Mouse (Mus musculus) limb, embryonic 11.5 days (tissue): ENCODE data around the gene Rnaseh1. TPM values are rescaled to one million over a fixed set of nuclear protein-coding genes. Genes with fewer than 3 reads are reported as not detected.
A peak's percentile ranks its signal among the peaks of the same experiment; 100 is the strongest.

Source experiments
- ATAC-seq: fragments of 200-750 bp; cut with Nextera tagmentation; 2 replicates; pipeline ENCODE4 v1.8.0; 2017; ENCODE audit warnings: low read depth; ENCODE audit not compliant: insufficient number of reproducible peaks, low FRiP score, low TSS enrichment
- DNase-seq: peaks from one replicate; pipeline ENCODE4 v3.0.0-alpha.2; 2015; ENCODE audit warnings: low spot score
- H3K27ac ChIP-seq: fragments of 300-500 bp; sonication (generic); replicated peaks from 2 replicates; pipeline ENCODE4 v1.5.1; 2014; ENCODE audit warnings: low read depth, mild to moderate bottlenecking, low read length
- H3K27me3 ChIP-seq: fragments of 300-500 bp; sonication (generic); 2 replicates; pipeline ENCODE4 v1.6.1; 2014; ENCODE audit warnings: mild to moderate bottlenecking, low read length, mixed read lengths; ENCODE audit not compliant: control insufficient read depth, insufficient read depth
- H3K36me3 ChIP-seq: fragments of 300-500 bp; sonication (generic); 2 replicates; pipeline ENCODE4 v1.6.1; 2014; ENCODE audit warnings: mild to moderate bottlenecking, low read length, moderate library complexity, mixed read lengths; ENCODE audit not compliant: control insufficient read depth, insufficient read depth
- H3K4me1 ChIP-seq: fragments of 300-500 bp; sonication (generic); 2 replicates; pipeline ENCODE4 v1.6.1; 2014; ENCODE audit warnings: low read length, mixed read lengths; ENCODE audit not compliant: control insufficient read depth, insufficient read depth
- H3K4me2 ChIP-seq: fragments of 300-500 bp; sonication (generic); 2 replicates; pipeline ENCODE4 v1.6.1; 2014; ENCODE audit warnings: low read depth, mild to moderate bottlenecking, moderate library complexity; ENCODE audit not compliant: severe bottlenecking
- H3K4me3 ChIP-seq: fragments of 300-500 bp; sonication (generic); 2 replicates; pipeline ENCODE4 v1.5.1; 2014; ENCODE audit warnings: low read depth, low read length
- H3K9ac ChIP-seq: fragments of 300-500 bp; sonication (generic); 2 replicates; pipeline ENCODE4 v1.6.1; 2014; ENCODE audit warnings: mild to moderate bottlenecking, low read length
- H3K9me3 ChIP-seq: fragments of 300-500 bp; sonication (generic); 2 replicates; pipeline ENCODE4 v1.6.1; 2016; ENCODE audit warnings: low read length; ENCODE audit not compliant: control insufficient read depth
- WGBS: fragments of 180-500 bp; shearing (Covaris S2); extraction: QIAGEN DNeasy Blood & Tissue Kit; methylation state at CpG from one replicate; pipeline ENCODE4 v1.1.7; 2014; 5-methylcytosine and 5-hydroxymethylcytosine counted together
- polyA plus RNA-seq: library from polyadenylated mRNA; unstranded; fragments of >200 nt; fragmentation: Nextera tagmentation; extraction: Ambion mirVana; gene quantifications from 2 replicates; pipeline ENCODE4 v1.2.1, GENCODE M21; 2014

Gene Rnaseh1
- polyA plus RNA-seq, 1 experiment from 2014 or later = 32.5 TPM

DNA sequence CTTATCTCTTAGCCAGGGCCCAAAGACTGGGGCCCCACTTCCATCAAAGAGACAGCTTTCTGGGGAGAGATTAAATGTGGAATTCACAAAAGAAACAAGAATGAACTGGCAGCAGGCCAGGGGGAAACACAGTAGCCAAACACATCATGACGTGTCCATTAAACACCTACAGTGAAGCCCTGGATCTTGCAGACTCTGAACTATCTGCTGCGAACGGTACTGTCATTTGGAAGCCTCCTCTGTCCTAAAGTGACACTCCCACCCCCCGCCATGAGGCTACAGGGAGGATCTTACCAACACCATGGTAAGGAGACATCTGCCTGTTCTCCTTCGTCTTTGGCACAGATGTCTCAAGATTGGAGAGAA lies 27.3 kb upstream of the Rnaseh1 start:
- Histone ChIP-seq H3K27ac (no peak overlapping the region), H3K4me1 (no peaks in the 10 kb centered on the region), H3K9ac (no peak overlapping the region), H3K27me3 (no peaks in the 10 kb centered on the region), H3K4me2 (no peak overlapping the region), H3K9me3 (no peaks in the 10 kb centered on the region), H3K36me3 (no peaks in the 10 kb centered on the region), H3K4me3 (no peak overlapping the region)
- WGBS = 47% methylated on average over 5 of the region's 5 CpGs
- DNase-seq (no peak), ATAC-seq (no peak)

DNA sequence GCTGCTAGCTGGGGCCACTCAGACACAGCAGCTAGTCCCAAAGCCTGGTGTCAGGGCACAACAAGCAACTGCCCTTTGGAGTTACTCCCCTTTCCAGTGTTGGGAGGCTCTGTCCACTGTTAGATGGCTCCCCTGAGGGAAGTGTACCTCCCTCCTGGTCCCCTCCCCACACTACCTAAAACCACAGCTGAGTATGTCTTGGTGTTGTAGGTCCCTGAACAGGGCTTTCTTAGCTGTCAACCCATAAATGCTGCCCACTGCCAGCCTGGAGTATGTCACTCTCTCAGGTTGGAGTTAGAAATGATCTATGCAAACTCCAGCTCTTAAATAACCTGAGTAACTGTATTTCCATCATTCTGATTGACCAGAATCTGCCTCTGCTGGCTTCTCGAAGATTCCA lies 26.8 kb upstream of the Rnaseh1 start:
- Histone ChIP-seq H3K9ac (no peak overlapping the region), H3K4me1 (no peaks in the 10 kb centered on the region), H3K4me2 (no peak overlapping the region), H3K9me3 (no peaks in the 10 kb centered on the region), H3K27me3 (no peaks in the 10 kb centered on the region), H3K36me3 (no peaks in the 10 kb centered on the region), H3K27ac (no peak overlapping the region), H3K4me3 (no peak overlapping the region)
- no peak for DNase-seq
- no peak for ATAC-seq
- 88% methylated on average over 1 of the region's 1 CpGs for WGBS

DNA sequence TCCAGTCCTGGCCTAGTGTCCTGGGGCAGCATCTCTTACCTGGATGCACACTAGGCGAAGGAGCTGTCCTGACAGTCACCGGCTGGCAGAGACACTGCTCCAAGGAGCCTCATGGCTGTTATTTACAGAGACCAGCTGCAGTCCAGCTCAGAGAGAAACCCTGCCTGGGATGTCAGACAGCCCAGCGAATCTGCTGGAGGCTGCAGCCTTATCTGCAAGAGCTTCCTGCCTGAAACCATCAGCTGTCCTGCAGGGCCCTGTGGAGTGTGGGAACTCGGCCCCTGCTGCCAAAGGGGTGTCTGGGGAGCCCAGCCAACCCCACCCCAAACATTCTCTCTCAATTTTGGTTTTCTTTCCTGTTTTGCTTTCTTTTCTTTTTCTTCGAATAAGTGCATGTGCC lies 26.2 kb upstream of the Rnaseh1 start, which contains the start of gene Colec11:
Gene Colec11 (minus strand): TSS at position 183 of the 400 bp plus-strand sequence.
- ATAC-seq (no peak), DNase-seq (no peak)
- Histone ChIP-seq H3K9me3 (no peaks in the 10 kb centered on the region), H3K27ac (no peak within 1 kb of the TSS), H3K4me1 (no peaks in the 10 kb centered on the region), H3K27me3 (no peaks in the 10 kb centered on the region), H3K9ac (no peak within 1 kb of the TSS), H3K4me2 (no peak within 1 kb of the TSS), H3K4me3 (no peak within 1 kb of the TSS), H3K36me3 (no peaks in the 10 kb centered on the region)
- WGBS = 50% methylated on average over 5 of the region's 5 CpGs

DNA sequence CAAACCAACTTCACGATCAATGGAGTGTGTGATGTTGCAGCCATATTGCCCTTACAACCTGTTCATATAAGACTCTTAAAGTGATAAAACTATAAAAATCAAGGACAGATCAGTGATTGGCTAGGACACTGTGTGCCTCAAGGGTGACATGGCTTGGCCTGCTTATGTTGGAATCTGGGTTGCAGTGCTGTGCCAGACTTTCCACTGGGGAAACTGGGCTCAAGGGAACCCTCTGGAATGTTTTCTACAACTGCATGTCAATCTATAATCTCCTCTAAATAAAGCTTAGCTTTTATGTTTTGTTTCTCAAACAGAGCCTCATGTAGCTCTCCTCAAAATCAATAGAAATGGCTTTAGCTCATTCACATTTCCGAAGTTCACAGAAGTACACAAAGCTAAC lies 25.2 kb upstream of the Rnaseh1 start:
- Histone ChIP-seq H3K27me3 (no peaks in the 10 kb centered on the region), H3K4me2 (no peak overlapping the region), H3K4me1 (no peaks in the 10 kb centered on the region), H3K27ac (no peak overlapping the region), H3K4me3 (no peak overlapping the region), H3K36me3 (peaks cover 2% of the 10 kb centered on the region; the same call in 1 of the 2 replicates), H3K9ac (no peak overlapping the region), H3K9me3 (no peaks in the 10 kb centered on the region)
- WGBS = 93% methylated on average over 2 of the region's 2 CpGs
- no peak for DNase-seq
- no peak for ATAC-seq

DNA sequence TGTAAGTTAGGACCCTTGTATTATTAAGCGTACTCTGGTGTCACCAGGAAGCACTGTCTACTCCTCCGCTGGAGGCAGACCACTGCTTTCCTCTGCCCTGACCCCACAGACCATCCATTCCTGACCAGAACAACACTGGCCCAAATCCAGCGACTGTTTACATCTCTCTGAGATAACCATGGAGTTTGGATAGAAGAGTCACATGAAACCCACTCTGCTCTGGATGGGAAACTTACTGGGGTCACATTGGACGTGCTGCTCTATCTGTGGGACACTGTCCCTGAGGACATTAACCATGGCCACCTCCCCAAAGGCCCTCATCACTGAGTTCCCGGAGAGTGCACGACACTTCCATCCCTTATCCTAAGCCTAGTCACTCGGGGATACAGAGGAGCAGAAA lies 24.0 kb upstream of the Rnaseh1 start:
- peaks cover 14% of the 10 kb centered on the region for H3K36me3 ChIP-seq
- ATAC-seq (no peak), DNase-seq (no peak)
- no peak overlapping the region for H3K4me3 ChIP-seq
- no peak overlapping the region for H3K27ac ChIP-seq
- H3K4me2 ChIP-seq = no peak overlapping the region
- H3K27me3 ChIP-seq = no peaks in the 10 kb centered on the region
- H3K9ac ChIP-seq = no peak overlapping the region
- no peaks in the 10 kb centered on the region for H3K4me1 ChIP-seq
- no peaks in the 10 kb centered on the region for H3K9me3 ChIP-seq
- 88% methylated on average over 7 of the region's 7 CpGs for WGBS

DNA sequence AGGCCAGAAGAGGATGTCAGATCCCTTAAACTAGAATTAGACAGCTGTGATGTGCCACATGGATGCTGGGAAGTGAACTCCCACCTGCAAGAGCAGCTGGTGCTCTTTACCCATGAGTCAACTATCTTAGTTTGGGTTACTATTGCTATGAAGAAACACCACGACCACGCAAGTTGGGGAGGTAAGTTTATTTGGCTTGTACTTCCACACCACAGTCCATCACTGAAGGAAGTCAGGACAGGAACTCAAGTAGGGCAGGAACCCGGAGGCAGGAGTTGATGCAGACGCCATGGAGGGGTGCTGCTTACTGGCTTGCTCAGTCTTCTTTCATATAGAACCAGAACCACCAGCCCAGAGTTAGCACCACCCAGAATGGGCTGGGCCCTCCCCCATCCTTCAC lies 22.3 kb upstream of the Rnaseh1 start:
- Histone ChIP-seq H3K4me3 (no peak overlapping the region), H3K36me3 (peaks cover 24% of the 10 kb centered on the region), H3K4me2 (no peak overlapping the region), H3K27ac (no peak overlapping the region), H3K4me1 (no peaks in the 10 kb centered on the region), H3K27me3 (no peaks in the 10 kb centered on the region), H3K9me3 (no peaks in the 10 kb centered on the region), H3K9ac (no peak overlapping the region)
- WGBS = 76% methylated on average over 4 of the region's 4 CpGs
- DNase-seq = no peak
- no peak for ATAC-seq

DNA sequence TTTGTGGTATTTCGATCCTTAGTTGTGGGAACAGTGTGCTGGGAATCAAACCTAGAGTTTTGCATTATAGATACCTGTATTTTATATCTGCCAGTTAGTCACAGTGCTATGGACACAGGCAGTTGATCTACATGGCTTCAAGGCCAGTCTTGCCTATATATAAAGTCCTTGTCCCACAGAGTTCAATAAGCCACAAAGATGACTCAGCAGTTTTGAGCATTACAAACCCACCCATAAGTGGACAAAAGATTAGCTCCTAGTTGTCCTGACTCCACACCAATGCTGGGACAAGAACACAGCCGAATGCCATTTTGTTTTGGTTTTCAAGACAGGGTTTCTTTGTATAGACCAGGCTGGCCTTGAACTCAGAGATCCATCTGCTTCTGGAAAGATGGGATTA lies 21.0 kb upstream of the Rnaseh1 start:
- Histone ChIP-seq H3K27me3 (no peaks in the 10 kb centered on the region), H3K4me3 (no peak overlapping the region), H3K36me3 (peaks cover 35% of the 10 kb centered on the region), H3K9me3 (no peaks in the 10 kb centered on the region), H3K4me2 (no peak overlapping the region), H3K4me1 (no peaks in the 10 kb centered on the region), H3K9ac (no peak overlapping the region), H3K27ac (no peak overlapping the region)
- ATAC-seq = no peak
- DNase-seq = no peak
- WGBS = 92% methylated on average over 2 of the region's 2 CpGs

DNA sequence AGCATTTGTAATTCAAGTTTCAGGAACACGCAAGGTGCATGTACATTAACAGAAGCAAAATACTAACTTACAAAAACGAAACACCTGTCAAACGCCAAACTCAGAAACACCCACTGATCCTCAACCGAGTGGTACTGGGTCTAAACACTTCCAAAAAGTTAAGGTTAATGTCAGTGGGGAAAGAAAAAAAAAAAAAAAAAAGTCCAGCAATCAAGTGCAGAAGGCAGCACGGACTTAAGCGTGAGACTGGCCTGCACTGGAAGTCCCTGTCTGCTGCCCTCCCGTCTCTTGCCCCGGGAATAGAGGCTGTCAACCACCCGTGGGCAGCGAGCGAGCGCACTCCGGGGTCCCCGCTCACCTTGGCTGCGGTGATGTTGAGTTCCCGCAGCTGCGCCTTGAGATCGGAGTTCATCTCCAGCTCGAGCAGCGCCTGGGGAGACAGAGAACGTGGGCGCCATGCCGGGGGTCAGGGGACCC lies 14.3 kb upstream of the Rnaseh1 start:
- DNase-seq = no peak
- peak overlapping the region; percentile 93 for H3K9ac ChIP-seq
- WGBS = 2% methylated on average over 23 of the region's 23 CpGs
- no peaks in the 10 kb centered on the region for H3K27me3 ChIP-seq
- H3K4me3 ChIP-seq = peak overlapping the region; percentile 91
- peak overlapping the region; percentile 69 for H3K4me2 ChIP-seq
- no peak; the same call in 1 of the 2 replicates for ATAC-seq
- no peaks in the 10 kb centered on the region for H3K9me3 ChIP-seq
- peaks cover 33% of the 10 kb centered on the region for H3K36me3 ChIP-seq
- peaks cover 6% of the 10 kb centered on the region; the same call in 1 of the 2 replicates for H3K4me1 ChIP-seq
- no peak overlapping the region; the same call in 1 of the 2 replicates for H3K27ac ChIP-seq
